Mouse (Mus musculus) neural tube, embryonic 10.5 days (tissue): ENCODE results near the gene Ppp2r5e.

Source experiments
- DNase-seq: peaks from one replicate; pipeline ENCODE4 v3.0.0-alpha.2; 2017; ENCODE audit warnings: low spot score; ENCODE audit errors: extremely low spot score

Ppp2r5e gene

GRCm38 (mm10) chr12:75577255-75577654 is 18.8 kb downstream of the Ppp2r5e start:
- DNase-seq: no peak

- DNase-seq: no peak
Observed at GRCm38 (mm10) chr12:75572271-75572670, 23.8 kb downstream of the Ppp2r5e start.

- DNase-seq: no peak
Observed at GRCm38 (mm10) chr12:75570138-75570537, 25.9 kb downstream of the Ppp2r5e start.

- no peak for DNase-seq
Observed at GRCm38 (mm10) chr12:75567745-75568144, 28.3 kb downstream of the Ppp2r5e start.

GRCm38 (mm10) chr12:75565756-75566155 is 30.3 kb downstream of the Ppp2r5e start:
- no peak for DNase-seq

GRCm38 (mm10) chr12:75564498-75564897 is 31.5 kb downstream of the Ppp2r5e start:
- no peak for DNase-seq

- DNase-seq: no peak
Observed at GRCm38 (mm10) chr12:75562996-75563618, 32.9 kb downstream of the Ppp2r5e start.

- no peak for DNase-seq
Observed at GRCm38 (mm10) chr12:75560681-75561387, 35.2 kb downstream of the Ppp2r5e start.

- DNase-seq: no peak
Observed at GRCm38 (mm10) chr12:75559196-75559595, 36.8 kb downstream of the Ppp2r5e start.

GRCm38 (mm10) chr12:75557813-75558212 is 38.2 kb downstream of the Ppp2r5e start:
- no peak for DNase-seq

GRCm38 (mm10) chr12:75555032-75555431 is 41.0 kb downstream of the Ppp2r5e start:
- no peak for DNase-seq

GRCm38 (mm10) chr12:75552296-75552695 is 43.7 kb downstream of the Ppp2r5e start:
- no peak for DNase-seq

- DNase-seq: no peak
Observed at GRCm38 (mm10) chr12:75551671-75552070, 44.4 kb downstream of the Ppp2r5e start.

GRCm38 (mm10) chr12:75548999-75549398 is 47.0 kb downstream of the Ppp2r5e start:
- no peak for DNase-seq

- DNase-seq: no peak
Observed at GRCm38 (mm10) chr12:75547174-75547573, 48.9 kb downstream of the Ppp2r5e start.

GRCm38 (mm10) chr12:75546241-75546640 is 49.8 kb downstream of the Ppp2r5e start:
- DNase-seq: no peak

- no peak for DNase-seq
Observed at GRCm38 (mm10) chr12:75545431-75545925, 50.6 kb downstream of the Ppp2r5e start.

GRCm38 (mm10) chr12:75544666-75545065 is 51.4 kb downstream of the Ppp2r5e start:
- no peak for DNase-seq

GRCm38 (mm10) chr12:75544259-75544658 is 51.8 kb downstream of the Ppp2r5e start:
- DNase-seq: no peak

- no peak for DNase-seq
Observed at GRCm38 (mm10) chr12:75543346-75543745, 52.7 kb downstream of the Ppp2r5e start.

- DNase-seq: no peak
Observed at GRCm38 (mm10) chr12:75540621-75541171, 55.3 kb downstream of the Ppp2r5e start.

- no peak for DNase-seq
Observed at GRCm38 (mm10) chr12:75539228-75539627, 56.8 kb downstream of the Ppp2r5e start.
